Mouse (Mus musculus) T-cell, adult 2 months (primary cell): ENCODE measurements at regions not wholly inside any gene's neighbourhood (a gene's known extent, or its start where the extent isn't known, plus 50 kb on each side); places are given as distances from the start of the nearest gene placed in this dataset.

Experiments used
- DNase-seq: peaks from one replicate; pipeline ENCODE4 v3.0.0; 2022; ENCODE audit warnings: low spot score

DNA sequence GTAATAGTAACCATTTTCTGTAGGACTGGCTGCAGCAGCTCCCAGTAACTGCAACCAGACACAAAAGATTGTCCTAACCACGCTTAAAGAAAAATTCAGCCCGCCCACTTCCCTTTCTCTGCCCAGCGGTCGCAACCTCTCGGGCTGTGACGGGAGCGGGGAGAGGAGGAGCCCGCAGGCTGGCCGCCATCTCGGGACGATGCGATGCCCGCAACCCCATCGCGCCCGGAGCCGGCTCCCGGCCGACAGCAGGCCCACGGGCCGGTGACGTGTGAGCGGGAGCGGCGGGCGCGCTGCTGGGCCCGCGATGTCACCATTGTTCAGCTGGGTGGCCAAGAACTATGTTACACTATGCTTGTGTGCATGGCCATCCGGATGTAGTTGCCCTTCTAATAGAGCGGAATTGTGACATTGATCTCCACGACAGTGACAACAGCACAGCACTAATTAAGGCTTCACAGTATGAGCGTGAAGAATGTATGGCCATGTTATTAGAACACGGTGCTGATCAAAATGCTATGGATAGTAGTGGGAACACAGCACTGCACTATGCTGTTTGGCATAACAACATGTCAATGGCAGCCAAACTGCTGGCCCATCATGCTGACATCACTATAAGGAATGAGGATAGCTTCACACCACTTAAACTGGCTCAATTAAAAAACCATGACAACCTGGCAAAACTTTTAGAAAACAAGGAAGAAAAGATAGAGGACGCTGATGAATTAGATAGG, 59.2 kb upstream of the C2cd4b start:
- DNase-seq: no peak

DNA sequence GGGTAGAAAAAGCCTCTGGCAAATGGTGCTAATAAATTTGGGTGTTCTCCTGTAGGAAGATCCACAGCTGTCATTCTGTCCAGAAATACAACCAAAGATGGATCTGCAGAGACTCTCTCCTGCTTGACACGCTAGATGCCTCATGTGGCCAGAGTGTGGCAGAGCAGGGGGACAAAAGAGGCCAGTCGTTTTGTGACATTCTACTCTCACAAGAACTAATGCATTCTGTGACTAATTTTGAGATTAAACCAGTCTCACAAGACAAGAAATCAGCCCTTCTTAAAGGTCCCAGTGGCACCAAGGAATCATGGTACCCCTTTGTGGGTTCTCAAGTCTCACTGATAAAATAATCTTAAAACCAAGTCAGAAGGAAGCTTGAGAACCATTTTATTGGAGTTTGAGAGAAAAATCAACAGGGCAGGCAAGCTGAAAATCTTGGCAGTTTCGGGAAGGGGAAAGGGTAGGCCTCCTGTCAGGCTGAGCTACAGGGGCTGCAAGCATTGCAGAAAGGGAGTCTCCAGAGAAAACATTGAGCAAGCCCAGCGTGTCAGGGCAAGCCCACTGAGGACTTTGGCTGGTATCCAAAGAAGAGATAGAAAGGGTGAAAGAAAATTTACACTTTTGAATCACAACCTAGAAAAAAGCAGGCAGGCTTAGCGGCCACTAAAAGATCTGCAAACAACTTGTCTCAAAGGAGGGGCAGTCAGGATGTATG, 50.8 kb upstream of the C2cd4b start:
- DNase-seq: no peak
